In genomic region chr6:89614107-89614471, GRCm38 (mm10) we compare ENCODE assay signal across 11 mouse cellular contexts. TPM values are rescaled to one million over a fixed set of nuclear protein-coding genes. Genes with fewer than 3 reads are reported as not detected.
A peak's percentile ranks its signal among the peaks of the same experiment; 100 is the strongest.
DNase-seq lines count a peak whose midpoint lies in the region; ATAC-seq and TF ChIP-seq lines count a peak whose summit lies in the region.
"Had no signal": no experiment of that assay in that cellular context is flagged by ENCODE, and none has a peak within 500 bp of the region (broad histone marks: within the 10 kb centered on the region; RNA-seq: fewer than 3 reads in every experiment).

No protein-coding gene starts in this region.

- ATAC-seq in hindbrain, embryonic 12.5 days (ENCODE audit: low FRiP score), result peak; percentile 39
- ATAC-seq in midbrain, embryonic 13.5 days, result peak; percentile 61
- no peak for ATAC-seq in activated CD4-positive, CD25-positive, alpha-beta regulatory T cell, adult 4 months

- H3K9ac ChIP-seq in hindbrain, embryonic 12.5 days, result peak overlapping the region; percentile 47; the same call in 1 of the 2 replicates
- H3K9ac ChIP-seq in midbrain, embryonic 13.5 days (replicated peaks), result peak overlapping the region; percentile 40
- H3K9ac ChIP-seq: limb, embryonic 15.5 days had no signal

- no peak overlapping the region for H3K4me3 ChIP-seq in layer of hippocampus, adult 2 months
- no peak overlapping the region for H3K4me3 ChIP-seq in hindbrain, embryonic 12.5 days
- H3K4me3 ChIP-seq in midbrain, embryonic 13.5 days (replicated peaks), result no peak overlapping the region
- H3K4me3 ChIP-seq: limb, embryonic 15.5 days had no signal

- peaks cover 26% of the 10 kb centered on the region for H3K4me1 ChIP-seq in hindbrain, embryonic 12.5 days
- peaks cover 29% of the 10 kb centered on the region for H3K4me1 ChIP-seq in midbrain, embryonic 13.5 days (replicated peaks)

- H3K27me3 ChIP-seq in hindbrain, embryonic 12.5 days, result no peaks in the 10 kb centered on the region
- H3K27me3 ChIP-seq in midbrain, embryonic 13.5 days, result no peaks in the 10 kb centered on the region
- H3K27me3 ChIP-seq: limb, embryonic 15.5 days had no signal

- peak overlapping the region; percentile 28; the same call in 1 of the 2 replicates for H3K27ac ChIP-seq in layer of hippocampus, adult 2 months
- H3K27ac ChIP-seq in hindbrain, embryonic 12.5 days, result peak overlapping the region; percentile 95
- H3K27ac ChIP-seq in midbrain, embryonic 13.5 days, result peak overlapping the region; percentile 93
- H3K27ac ChIP-seq: limb, embryonic 15.5 days had no signal

- WGBS in hindbrain, embryonic 12.5 days, result 28% methylated on average over 2 of the region's 2 CpGs
- WGBS in midbrain, embryonic 13.5 days, result 10% methylated on average over 2 of the region's 2 CpGs

- no peaks in the 10 kb centered on the region for H3K36me3 ChIP-seq in hindbrain, embryonic 12.5 days
- H3K36me3 ChIP-seq in midbrain, embryonic 13.5 days, result no peaks in the 10 kb centered on the region
- H3K36me3 ChIP-seq: limb, embryonic 15.5 days had no signal

- no peak for TF ChIP-seq CTCF in layer of hippocampus, adult 2 months (conservative IDR thresholded peaks at IDR 0.05)

- 0 out of 2 replicates have a peak overlapping the region, but pooled peaks have one; percentile 1 for H3K4me2 ChIP-seq in hindbrain, embryonic 12.5 days (replicated peaks)
- no peak overlapping the region for H3K4me2 ChIP-seq in midbrain, embryonic 13.5 days (replicated peaks)
- H3K4me2 ChIP-seq: heart, embryonic 11.5 days; limb, embryonic 15.5 days had no signal

- H3K9me3 ChIP-seq in hindbrain, embryonic 12.5 days (replicated peaks), result no peaks in the 10 kb centered on the region
- H3K9me3 ChIP-seq in midbrain, embryonic 13.5 days, result no peaks in the 10 kb centered on the region
- H3K9me3 ChIP-seq: limb, embryonic 15.5 days had no signal

- DNase-seq in layer of hippocampus, adult 2 months (ENCODE audit: low spot score in 2 of 2), result no peak
- no peak for DNase-seq in layer of hippocampus, adult 9-10 months (ENCODE audit: low spot score)
- no peak for DNase-seq in T-cell, adult 2 months (ENCODE audit: low spot score)
- no peak for DNase-seq in urinary bladder, postnatal 4 days (ENCODE audit: low spot score in 2 of 2)
- DNase-seq: adrenal gland, postnatal 14 days; thymus, adult 2 months had no signal

RNA-seq across cellular contexts. Expression of gene Chchd6, which starts 18.6 kb away (rescaled TPM):
- 10 to 100 TPM; 61.4 to 71.1 TPM for total RNA-seq in layer of hippocampus, adult 2 months (2021)
- polyA plus RNA-seq in hindbrain, embryonic 12.5 days (2016; fragmentation: Nextera tagmentation; extraction: Ambion mirVana), result 73.1 and 82.4 TPM in 2 replicates
- 121 and 126 TPM in 2 replicates for polyA plus RNA-seq in midbrain, embryonic 13.5 days (2015; fragmentation: Nextera tagmentation; extraction: Ambion mirVana)
- polyA plus RNA-seq in activated CD4-positive, CD25-positive, alpha-beta regulatory T cell, adult 4 months (2017; shearing (Covaris generic)), result 1 to 10 TPM; 2.3 to 3.3 TPM

RNA-seq across cellular contexts. Expression of gene Txnrd3, which starts 29.7 kb away (rescaled TPM):
- 1 to 10 TPM; 3.6 to 3.9 TPM for total RNA-seq in layer of hippocampus, adult 2 months (2021)
- 15.5 and 16.3 TPM in 2 replicates for polyA plus RNA-seq in hindbrain, embryonic 12.5 days (2016; fragmentation: Nextera tagmentation; extraction: Ambion mirVana)
- polyA plus RNA-seq in midbrain, embryonic 13.5 days (2015; fragmentation: Nextera tagmentation; extraction: Ambion mirVana), result 12.6 and 13.3 TPM in 2 replicates
- under 1 TPM; 0.17 to 0.97 TPM for polyA plus RNA-seq in activated CD4-positive, CD25-positive, alpha-beta regulatory T cell, adult 4 months (2017; shearing (Covaris generic))

Comparison
In these comparisons a context has a peak if more than half of its experiments do, and no peak if none do; other contexts are left out.
1. H3K27ac ChIP-seq: peak in every context shown above with its lines; median percentile 95 in hindbrain, embryonic 12.5 days; 93 in midbrain, embryonic 13.5 days; 28 in layer of hippocampus, adult 2 months.
2. RNA of gene Chchd6, which starts 18.6 kb away (polyA plus RNA-seq): 121 to 126 TPM in midbrain, embryonic 13.5 days and 73.1 to 82.4 TPM in hindbrain, embryonic 12.5 days; 2.3 to 3.3 TPM in activated CD4-positive, CD25-positive, alpha-beta regulatory T cell, adult 4 months; every median in the first group is over 10 times any median in the second.